Mouse (Mus musculus) kidney, embryonic 15.5 days (tissue): Measurements from ENCODE around the gene Ihh. TPM values are rescaled to one million over a fixed set of nuclear protein-coding genes. Genes with fewer than 3 reads are reported as not detected.
A peak's percentile ranks its signal among the peaks of the same experiment; 100 is the strongest.

Experiments used
- ATAC-seq: fragments of 200-750 bp; cut with Nextera tagmentation; replicated peaks from 2 replicates; pipeline ENCODE4 v1.8.0; 2017; ENCODE audit warnings: moderate TSS enrichment; ENCODE audit not compliant: low FRiP score
- H3K27ac ChIP-seq: fragments of 300-500 bp; sonication (generic); 2 replicates; pipeline ENCODE4 v1.5.1; 2015; ENCODE audit warnings: mild to moderate bottlenecking, inconsistent platforms
- H3K27me3 ChIP-seq: fragments of 300-500 bp; sonication (generic); 2 replicates; pipeline ENCODE4 v1.6.1; 2015; ENCODE audit warnings: inconsistent platforms
- H3K36me3 ChIP-seq: fragments of 300-500 bp; sonication (generic); 2 replicates; pipeline ENCODE4 v1.6.1; 2015; ENCODE audit warnings: inconsistent platforms
- H3K4me1 ChIP-seq: fragments of 300-500 bp; sonication (generic); 2 replicates; pipeline ENCODE4 v1.6.1; 2015; ENCODE audit warnings: inconsistent platforms
- H3K4me2 ChIP-seq: fragments of 300-500 bp; sonication (generic); 2 replicates; pipeline ENCODE4 v1.6.1; 2015; ENCODE audit warnings: moderate library complexity, mild to moderate bottlenecking, inconsistent platforms
- H3K4me3 ChIP-seq: fragments of 300-500 bp; sonication (generic); replicated peaks from 2 replicates; pipeline ENCODE4 v1.5.1; 2015; ENCODE audit warnings: mild to moderate bottlenecking, inconsistent platforms
- H3K9ac ChIP-seq: fragments of 300-500 bp; sonication (generic); 2 replicates; pipeline ENCODE4 v1.6.1; 2015; ENCODE audit warnings: mild to moderate bottlenecking, inconsistent platforms
- H3K9me3 ChIP-seq: fragments of 300-500 bp; sonication (generic); replicated peaks from 2 replicates; pipeline ENCODE4 v1.6.1; 2016; ENCODE audit warnings: inconsistent platforms
- WGBS: fragments of 180-500 bp; shearing (Covaris S2); methylation state at CpG from one replicate; pipeline ENCODE4 v1.1.7; 2015; ENCODE audit warnings: mixed read lengths; 5-methylcytosine and 5-hydroxymethylcytosine counted together
- polyA plus RNA-seq: library from polyadenylated mRNA; unstranded; fragments of >200 nt; fragmentation: Nextera tagmentation; extraction: Ambion mirVana; gene quantifications from 2 replicates; pipeline ENCODE4 v1.2.1, GENCODE M21; 2015

Ihh gene
- polyA plus RNA-seq, 1 experiment from 2014 or later: 2.2 TPM

DNA sequence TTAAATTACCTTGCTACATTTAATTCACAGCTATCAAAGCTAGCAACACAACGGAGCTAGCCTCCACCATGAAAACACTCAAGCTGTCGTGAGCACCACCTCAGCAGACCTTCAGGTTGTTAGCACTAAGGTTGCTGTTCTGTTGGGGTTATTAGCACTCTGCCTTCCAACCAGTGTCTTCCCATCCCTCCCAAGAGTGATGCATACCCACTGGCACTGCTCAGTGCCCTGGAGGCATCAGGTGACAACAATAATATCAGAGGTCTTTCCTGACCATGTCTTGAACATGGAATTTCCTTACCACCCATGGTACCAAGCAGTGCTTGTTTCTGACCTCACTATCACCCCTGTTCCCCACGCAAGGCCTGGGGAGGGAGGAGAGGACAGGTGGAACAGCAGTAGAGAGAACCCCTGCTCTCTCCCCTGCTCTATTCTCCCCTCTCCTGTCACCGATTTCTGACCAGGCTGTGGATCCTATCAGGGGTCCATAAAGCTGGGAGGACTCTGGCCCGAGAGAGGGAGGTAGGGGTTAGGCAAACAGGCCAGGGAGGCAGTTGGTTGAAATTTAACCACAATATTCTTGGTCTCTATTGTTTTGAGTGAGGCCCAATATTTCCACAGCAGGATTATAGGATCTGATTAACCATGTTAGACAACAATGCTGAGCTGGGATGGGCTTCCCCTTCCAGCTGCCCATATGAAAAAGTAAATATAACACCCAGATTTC lies 10.8 kb upstream of the Ihh start:
- H3K4me1 ChIP-seq: peaks cover 9% of the 10 kb centered on the region
- H3K4me2 ChIP-seq: no peak overlapping the region
- no peaks in the 10 kb centered on the region for H3K36me3 ChIP-seq
- no peak for ATAC-seq
- no peak overlapping the region for H3K27ac ChIP-seq
- peaks cover 36% of the 10 kb centered on the region for H3K27me3 ChIP-seq
- H3K9ac ChIP-seq: no peak overlapping the region
- no peak overlapping the region for H3K4me3 ChIP-seq
- H3K9me3 ChIP-seq: no peaks in the 10 kb centered on the region
- 65% methylated on average over 5 of the region's 5 CpGs for WGBS

DNA sequence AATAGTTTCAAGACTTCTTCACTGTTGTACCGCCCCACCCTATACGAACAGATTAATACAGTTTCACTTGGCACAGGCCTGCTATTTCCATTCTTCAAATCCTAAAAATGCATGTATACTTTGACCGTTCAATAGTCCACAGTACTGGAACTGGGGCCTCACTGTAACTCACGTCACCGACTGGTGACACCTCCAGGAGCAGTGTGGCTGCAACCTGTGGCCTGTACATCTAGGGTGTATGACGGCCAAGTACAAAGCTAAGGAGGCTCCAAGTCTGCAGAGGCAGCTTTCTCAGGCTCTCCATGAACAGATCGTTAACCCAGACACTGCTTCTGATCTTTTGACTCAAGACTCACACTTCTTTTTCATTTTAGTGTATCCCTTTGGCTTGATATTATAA lies 10.2 kb upstream of the Ihh start:
- no peaks in the 10 kb centered on the region for H3K9me3 ChIP-seq
- no peak overlapping the region for H3K27ac ChIP-seq
- no peaks in the 10 kb centered on the region for H3K36me3 ChIP-seq
- H3K4me1 ChIP-seq: peaks cover 9% of the 10 kb centered on the region
- H3K9ac ChIP-seq: no peak overlapping the region
- 83% methylated on average over 7 of the region's 7 CpGs for WGBS
- no peak overlapping the region for H3K4me3 ChIP-seq
- no peak for ATAC-seq
- H3K4me2 ChIP-seq: no peak overlapping the region
- H3K27me3 ChIP-seq: peaks cover 41% of the 10 kb centered on the region

DNA sequence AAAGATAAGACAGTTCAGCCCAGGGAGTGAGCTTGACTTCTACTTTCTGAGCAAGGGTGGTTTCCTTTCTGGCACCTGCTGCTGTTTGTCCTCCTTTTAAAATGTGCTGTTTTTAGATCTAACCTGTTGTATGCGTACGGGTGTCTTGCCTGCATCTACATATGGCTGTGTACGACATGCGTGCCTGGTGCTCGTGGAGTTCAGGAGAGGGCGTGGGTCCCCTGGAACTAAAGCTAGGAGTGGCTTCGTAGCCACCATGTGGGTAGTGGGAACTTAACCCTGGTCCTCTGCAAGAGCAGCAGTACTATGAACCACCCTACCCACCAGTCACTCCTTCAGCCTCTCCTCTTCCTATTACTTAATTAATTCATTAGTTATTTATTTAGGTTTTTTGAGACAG lies 8.6 kb upstream of the Ihh start:
- H3K9ac ChIP-seq: no peak overlapping the region
- no peak overlapping the region for H3K27ac ChIP-seq
- H3K27me3 ChIP-seq: peaks cover 53% of the 10 kb centered on the region
- H3K4me1 ChIP-seq: peaks cover 5% of the 10 kb centered on the region
- H3K4me3 ChIP-seq: no peak overlapping the region
- H3K9me3 ChIP-seq: no peaks in the 10 kb centered on the region
- H3K4me2 ChIP-seq: no peak overlapping the region
- 88% methylated on average over 7 of the region's 7 CpGs for WGBS
- ATAC-seq: no peak
- H3K36me3 ChIP-seq: no peaks in the 10 kb centered on the region

DNA sequence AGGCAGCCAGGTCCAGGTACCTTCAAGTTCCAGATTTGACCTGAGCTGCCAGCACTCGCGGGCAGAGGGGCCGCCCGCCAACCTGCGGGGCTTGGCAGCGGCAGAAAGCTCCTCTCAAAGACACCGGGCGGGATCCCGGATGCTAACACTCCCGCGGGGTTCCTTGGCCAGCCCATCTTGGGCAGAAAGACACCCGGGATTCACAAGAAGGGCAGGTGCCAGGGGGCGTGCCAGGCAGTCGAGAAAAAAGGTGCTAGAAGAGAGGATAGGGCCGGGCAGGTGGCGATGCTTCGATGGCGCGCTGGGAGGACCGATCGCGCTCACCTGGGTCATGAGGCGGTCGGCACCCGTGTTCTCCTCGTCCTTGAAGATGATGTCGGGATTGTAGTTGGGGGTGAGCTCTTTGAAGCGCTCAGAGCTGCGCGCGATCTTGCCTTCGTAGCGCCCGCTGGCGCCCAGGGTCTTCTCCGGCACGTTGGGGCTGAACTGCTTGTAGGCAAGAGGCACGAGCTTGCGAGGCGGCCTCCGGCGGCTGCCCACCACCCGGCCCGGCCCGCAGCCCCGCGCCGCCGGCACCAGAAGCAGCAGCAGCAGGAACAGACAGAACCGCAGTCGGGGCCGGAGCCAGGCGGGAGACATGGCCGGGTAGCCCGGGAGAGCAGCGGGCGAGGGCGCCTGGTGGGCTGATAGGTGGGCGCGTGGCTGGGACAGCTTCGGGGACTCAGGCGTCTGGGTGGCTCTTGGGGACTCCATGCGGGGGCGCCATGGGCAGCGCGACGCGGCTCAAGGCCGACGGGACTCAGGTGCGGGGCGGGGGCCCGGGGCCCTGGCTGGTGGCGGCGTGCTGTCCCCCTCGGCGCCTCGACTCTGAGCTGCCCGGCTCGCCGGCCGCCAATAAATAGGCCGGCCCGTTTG lies 639 bp downstream of the Ihh start:
- no peak for ATAC-seq
- H3K27ac ChIP-seq: no peak overlapping the region

DNA sequence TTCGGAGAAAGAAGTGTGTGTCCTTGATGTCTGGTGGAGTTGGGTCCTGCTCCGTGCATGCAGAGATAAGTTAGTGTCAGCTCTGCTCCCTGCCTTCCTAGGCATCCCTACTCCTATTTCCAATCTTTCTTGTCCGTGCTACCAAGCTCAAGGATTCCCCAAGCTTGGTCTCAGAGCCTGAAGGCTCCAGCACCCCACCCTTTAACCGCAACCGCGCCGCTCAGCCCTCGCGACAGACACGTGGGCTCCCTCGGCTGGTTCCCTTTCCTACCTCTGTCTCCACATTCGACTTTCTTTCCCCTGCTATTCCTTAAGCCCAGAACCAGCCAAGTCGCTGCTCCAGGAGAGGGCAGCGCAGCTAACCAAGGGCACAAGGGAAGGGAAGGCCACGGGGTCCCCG lies 1.4 kb downstream of the Ihh start:
- Histone ChIP-seq H3K9ac (no peak overlapping the region), H3K36me3 (no peaks in the 10 kb centered on the region), H3K4me3 (peak overlapping the region; percentile 45), H3K27ac (peak overlapping the region; percentile 5; the same call in 1 of the 2 replicates), H3K9me3 (no peaks in the 10 kb centered on the region), H3K27me3 (peaks cover 99% of the 10 kb centered on the region), H3K4me2 (peak overlapping the region; percentile 72), H3K4me1 (peaks cover 45% of the 10 kb centered on the region)
- WGBS: 1% methylated on average over 16 of the region's 16 CpGs
- no peak for ATAC-seq

More for the DNA sequence above, 639 bp downstream of the Ihh start:
- WGBS: 1% methylated on average over 79 of the region's 84 CpGs
- H3K4me2 ChIP-seq: peak overlapping the region; percentile 72
- peaks cover 98% of the 10 kb centered on the region for H3K27me3 ChIP-seq
- H3K4me1 ChIP-seq: peaks cover 45% of the 10 kb centered on the region
- H3K9ac ChIP-seq: peak overlapping the region; percentile 36
- H3K9me3 ChIP-seq: no peaks in the 10 kb centered on the region
- H3K4me3 ChIP-seq: peak overlapping the region; percentile 45
- H3K36me3 ChIP-seq: no peaks in the 10 kb centered on the region

DNA sequence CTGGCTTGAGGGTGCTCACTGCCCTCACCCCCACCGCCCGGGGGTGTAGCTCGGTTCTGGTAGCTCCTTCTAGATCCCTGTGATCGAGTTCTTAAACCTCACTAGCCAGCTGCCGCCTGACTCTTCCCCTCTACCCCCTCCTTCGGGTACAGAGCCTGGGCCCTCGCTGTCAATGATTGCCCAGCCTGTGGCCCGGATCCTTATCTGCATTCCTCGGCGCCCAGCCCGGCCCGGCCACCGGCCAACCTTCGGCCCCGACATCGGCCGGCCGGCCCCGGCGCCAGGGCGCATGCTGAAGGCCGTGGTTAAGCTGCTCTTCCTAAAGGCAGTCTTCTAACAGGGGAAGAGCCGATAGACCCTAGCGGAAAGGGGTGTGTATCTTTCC lies 1.8 kb downstream of the Ihh start:
- Histone ChIP-seq H3K4me1 (peaks cover 45% of the 10 kb centered on the region), H3K4me3 (peak overlapping the region; percentile 45), H3K9ac (no peak overlapping the region), H3K4me2 (peak overlapping the region; percentile 72), H3K27me3 (peaks cover 99% of the 10 kb centered on the region), H3K36me3 (no peaks in the 10 kb centered on the region), H3K9me3 (no peaks in the 10 kb centered on the region), H3K27ac (peak overlapping the region; percentile 5; the same call in 1 of the 2 replicates)
- 2% methylated on average over 24 of the region's 24 CpGs for WGBS
- peak; percentile 77 for ATAC-seq

DNA sequence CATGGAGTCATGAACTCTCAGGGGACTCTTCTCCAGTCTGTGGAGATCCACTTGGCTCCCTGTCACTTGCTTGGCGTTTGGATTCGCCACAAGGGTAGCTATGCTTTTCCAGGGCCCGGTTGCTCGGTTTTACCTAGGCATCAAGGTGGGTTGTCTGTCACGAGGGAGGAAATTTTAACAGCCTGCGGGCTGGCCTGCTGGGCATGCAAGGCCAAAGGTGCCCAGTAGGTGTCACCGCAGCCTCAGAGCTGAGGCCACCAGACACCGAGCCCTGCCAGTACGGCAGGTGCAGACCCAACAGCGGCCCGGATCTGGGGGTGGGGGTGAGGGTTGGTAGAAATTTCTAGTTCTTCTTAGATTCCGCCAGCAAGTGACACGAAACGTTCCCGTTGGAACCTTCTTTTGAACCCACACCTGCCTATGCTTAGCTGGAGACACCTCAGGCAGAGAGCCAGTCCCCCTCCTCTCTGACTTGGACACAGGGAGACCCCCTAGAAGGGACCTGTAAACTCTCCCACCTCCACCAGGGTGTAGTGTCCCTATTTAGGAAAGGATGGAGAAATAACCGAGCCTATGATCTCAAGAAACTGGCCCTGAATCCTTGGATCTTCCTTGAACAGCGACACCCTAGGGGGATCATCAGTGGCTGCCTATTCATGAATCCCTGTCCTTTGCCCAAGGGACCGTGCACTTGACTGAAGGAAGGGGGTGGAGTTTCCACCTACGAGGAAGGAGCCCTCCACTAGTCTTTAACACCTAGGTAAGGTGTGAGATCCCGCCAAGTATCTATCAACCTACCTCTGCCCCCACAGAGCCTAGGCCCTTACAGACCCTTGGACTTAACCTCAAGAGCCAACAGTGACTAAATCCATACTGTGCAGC lies 2.4 kb downstream of the Ihh start:
- Histone ChIP-seq H3K9ac (no peak overlapping the region), H3K4me1 (peaks cover 45% of the 10 kb centered on the region), H3K4me3 (peak overlapping the region; percentile 45), H3K9me3 (no peaks in the 10 kb centered on the region), H3K36me3 (no peaks in the 10 kb centered on the region), H3K27ac (no peak overlapping the region), H3K4me2 (peak overlapping the region; percentile 72), H3K27me3 (peaks cover 100% of the 10 kb centered on the region)
- 3% methylated on average over 20 of the region's 20 CpGs for WGBS
- peak; percentile 44 for ATAC-seq

DNA sequence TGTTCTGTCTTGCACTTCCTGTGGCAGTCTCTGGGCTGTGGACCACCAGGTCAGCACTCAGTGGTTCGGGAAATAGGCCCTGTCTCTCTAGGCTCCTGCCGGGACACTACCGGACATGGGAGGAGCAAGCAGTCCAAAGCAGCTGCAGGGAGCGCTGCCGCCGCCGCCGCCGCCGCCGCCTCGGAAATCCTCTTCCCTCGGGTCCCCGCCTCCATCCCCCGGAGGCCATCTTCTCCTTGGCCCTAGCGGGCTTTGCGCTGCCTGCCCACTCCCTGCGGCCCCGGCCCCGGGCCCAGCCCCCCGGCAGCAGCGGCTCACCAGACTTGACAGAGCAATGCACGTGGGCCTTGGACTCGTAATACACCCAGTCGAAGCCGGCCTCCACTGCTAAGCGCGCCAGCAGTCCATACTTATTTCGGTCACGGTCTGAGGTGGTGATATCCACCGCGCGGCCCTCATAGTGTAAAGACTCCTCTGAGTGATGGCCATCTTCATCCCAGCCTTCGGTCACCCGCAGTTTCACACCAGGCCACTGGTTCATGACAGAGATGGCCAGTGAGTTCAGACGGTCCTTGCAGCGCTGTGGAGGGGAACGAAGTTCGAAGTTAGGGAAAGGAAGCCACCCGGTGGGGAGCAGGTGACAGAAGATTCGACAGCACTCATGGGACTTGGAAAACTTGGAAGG lies 3.3 kb downstream of the Ihh start:
- ATAC-seq: no peak
- WGBS: 1% methylated on average over 41 of the region's 41 CpGs

DNA sequence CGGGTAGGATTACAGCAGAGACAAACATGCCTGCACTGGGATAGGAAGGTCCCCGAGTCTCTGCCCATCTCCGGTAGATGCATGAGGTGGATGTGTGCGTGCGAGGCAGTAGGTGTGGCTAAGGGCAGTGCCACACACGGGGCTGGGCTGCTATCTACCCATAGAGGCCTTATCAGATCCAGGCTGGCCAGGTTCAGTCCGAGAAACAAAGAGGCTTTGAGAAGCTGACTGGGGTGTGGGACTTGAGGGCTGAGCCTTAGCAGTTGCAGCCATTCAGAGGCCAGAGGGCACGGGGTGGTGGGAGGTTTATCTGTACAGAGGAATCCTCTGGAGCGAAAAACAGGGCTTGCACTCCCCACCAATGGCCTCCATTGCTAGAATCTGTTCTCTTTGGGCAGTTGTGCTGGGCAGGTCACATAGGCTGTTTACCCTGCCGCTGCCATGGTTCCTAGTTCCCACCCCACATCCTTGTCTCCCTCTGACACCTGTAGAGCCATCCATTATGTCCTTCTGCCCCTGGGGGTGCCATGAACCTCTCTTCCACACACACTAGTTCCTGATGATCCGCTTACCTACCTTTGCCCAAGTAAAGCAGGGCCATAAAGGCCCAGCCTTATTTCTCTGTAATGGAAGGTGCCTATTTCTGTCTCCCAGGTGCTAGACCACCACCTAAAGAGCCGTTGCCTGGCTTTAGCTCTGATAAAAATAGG lies 9.7 kb downstream of the Ihh start:
- no peak for ATAC-seq
- Histone ChIP-seq H3K4me1 (no peaks in the 10 kb centered on the region), H3K9me3 (no peaks in the 10 kb centered on the region), H3K4me2 (no peak overlapping the region), H3K27me3 (peaks cover 81% of the 10 kb centered on the region), H3K9ac (no peak overlapping the region), H3K27ac (no peak overlapping the region), H3K36me3 (no peaks in the 10 kb centered on the region), H3K4me3 (no peak overlapping the region)
- 52% methylated on average over 12 of the region's 12 CpGs for WGBS

More for the DNA sequence above, 3.3 kb downstream of the Ihh start:
- Histone ChIP-seq H3K27ac (no peak overlapping the region), H3K27me3 (peaks cover 98% of the 10 kb centered on the region), H3K9ac (no peak overlapping the region), H3K4me1 (peaks cover 45% of the 10 kb centered on the region), H3K36me3 (no peaks in the 10 kb centered on the region), H3K4me2 (peak overlapping the region; percentile 72), H3K9me3 (no peaks in the 10 kb centered on the region), H3K4me3 (peak overlapping the region; percentile 39)

DNA sequence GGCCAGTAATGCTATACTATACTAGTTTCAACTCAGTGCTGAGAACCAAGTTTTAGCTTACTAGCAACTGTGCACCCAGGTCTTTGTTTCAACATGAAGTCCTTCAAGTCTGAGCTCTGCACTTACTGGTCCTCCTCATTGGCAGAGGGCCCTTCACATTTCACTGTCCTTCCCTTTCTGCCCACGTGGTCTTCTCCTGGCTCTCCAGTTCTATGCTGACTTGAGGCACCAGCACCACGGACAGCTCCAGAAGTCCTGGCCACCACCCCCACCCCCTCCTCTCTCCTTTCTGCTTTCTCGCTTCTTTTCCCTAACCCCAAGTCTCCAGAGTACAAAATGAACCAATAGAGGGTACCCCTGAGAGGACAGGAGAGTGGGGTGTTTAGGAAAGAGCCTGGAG lies 11.7 kb downstream of the Ihh start:
- H3K27me3 ChIP-seq: peaks cover 78% of the 10 kb centered on the region
- no peak for ATAC-seq
- 3% methylated on average over 3 of the region's 3 CpGs for WGBS

More for the DNA sequence above, 11.7 kb downstream of the Ihh start:
- Histone ChIP-seq H3K4me3 (no peak overlapping the region), H3K9ac (no peak overlapping the region), H3K27ac (no peak overlapping the region), H3K36me3 (no peaks in the 10 kb centered on the region), H3K4me2 (no peak overlapping the region), H3K4me1 (0 out of 2 replicates have a peak, but pooled peaks cover 2% of the 10 kb centered on the region), H3K9me3 (no peaks in the 10 kb centered on the region)
